Mouse (Mus musculus) right cerebral cortex, postnatal 10 days (tissue): ENCODE data around the gene Mkrn1.
"Not testable (repeated sequence)": the region's sequence is repeated elsewhere in the genome, so short reads cannot be mapped to it uniquely, and the experiment has no call there.

ENCODE experiments used
- DNase-seq, 2 experiments: peaks; one replicate each; pipeline ENCODE4 v3.0.0; 2021; ENCODE audit warnings: low spot score in 2 of 2

Gene Mkrn1

DNA sequence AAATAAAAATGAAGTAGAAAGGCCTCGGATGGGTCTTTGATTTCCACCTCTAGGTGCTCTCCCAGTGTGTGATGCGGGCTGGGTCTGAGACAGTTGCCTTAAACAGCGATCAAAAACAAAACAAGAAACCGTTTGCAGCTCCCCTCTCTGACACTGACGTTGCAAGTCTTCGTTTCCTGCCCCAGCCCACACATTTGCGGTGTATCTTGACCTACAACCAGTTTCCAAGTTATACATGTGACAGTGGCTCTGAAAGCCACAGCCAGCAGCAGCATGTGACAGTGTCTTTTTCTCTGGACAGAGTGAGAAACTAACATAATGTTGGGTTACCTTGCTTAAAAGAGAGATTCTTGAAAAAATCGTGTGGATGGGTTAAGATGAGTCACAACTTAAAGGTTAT lies 40.5 kb downstream of the Mkrn1 start:
- no peak for DNase-seq

DNA sequence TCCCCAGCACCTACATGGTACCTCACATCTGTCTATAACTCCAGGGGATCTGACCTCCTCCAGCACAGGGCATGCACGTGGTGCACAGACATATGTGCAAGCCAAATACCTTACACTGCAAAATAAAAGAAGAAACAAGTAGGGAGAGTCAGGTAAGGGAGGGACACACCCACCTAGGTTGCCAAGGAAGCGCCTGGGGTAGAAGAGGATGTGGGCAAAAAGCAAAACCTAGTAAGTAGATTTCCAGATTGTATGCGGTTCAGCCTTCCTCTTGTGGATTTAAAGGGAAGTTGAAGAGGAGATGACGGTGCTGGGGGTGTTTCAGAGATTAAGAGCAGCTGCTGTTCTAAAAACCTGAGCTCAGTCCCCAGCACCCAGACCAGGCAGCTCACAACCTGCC lies 41.0 kb downstream of the Mkrn1 start:
- DNase-seq = no peak

DNA sequence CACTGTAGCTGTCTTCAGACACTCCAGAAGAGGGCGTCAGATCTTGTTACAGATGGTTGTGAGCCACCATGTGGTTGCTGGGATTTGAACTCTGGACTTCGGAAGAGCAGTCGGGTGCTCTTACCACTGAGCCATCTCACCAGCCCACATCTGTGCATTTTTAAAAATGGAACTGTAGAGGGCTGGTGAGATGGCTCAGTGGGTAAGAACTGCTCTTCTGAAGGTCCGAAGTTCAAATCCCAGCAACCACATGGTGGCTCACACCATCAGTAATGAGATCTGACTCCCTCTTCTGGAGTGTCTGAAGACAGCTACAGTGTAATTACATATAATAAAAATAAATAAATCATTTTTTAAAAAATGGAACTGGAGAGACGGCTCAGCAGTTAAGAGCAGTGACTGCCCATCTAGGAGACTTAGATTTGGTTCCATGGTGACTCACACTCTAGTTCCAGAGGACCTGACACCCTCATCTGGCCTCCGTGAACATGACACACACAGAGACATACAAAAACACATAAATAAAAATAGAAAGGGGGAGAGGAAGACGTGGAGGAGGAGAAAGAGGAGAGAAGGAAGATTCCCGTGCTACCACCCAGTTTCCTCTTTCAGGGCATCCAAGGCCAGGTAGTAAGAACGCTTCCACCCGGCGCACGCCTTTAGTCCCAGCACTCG lies 42.0 kb downstream of the Mkrn1 start:
- DNase-seq = not testable (repeated sequence)

DNA sequence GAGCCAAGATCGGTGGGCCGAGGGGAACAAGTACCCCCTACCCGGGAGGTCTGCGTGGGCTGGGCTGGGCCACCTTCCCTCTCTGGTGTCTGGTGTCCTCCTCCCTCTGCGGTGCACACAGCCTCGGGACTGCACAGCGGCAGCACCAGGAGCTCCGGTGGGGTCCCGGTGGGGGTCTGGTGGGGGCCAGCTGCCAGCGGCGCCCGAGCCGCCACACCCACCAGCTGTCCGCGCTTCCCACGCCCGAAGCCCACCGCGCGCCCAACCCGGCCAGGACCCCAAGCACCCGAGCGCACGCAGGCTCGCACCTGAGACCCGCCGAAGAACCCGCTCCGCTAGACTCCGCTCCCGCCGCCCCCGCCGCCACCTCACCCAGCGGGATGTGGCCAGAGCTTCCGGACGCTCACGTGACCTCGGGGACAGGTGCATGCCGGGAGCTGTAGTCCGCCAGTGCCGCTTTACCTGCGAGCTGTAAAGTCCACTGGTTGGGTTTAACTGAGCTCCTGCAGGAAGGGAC lies 42.9 kb downstream of the Mkrn1 start, which contains the start of gene Slc37a3:
Slc37a3 (minus strand) TSS at position 365 of the 517 bp plus-strand sequence.
- DNase-seq = peak; percentile 94

DNA sequence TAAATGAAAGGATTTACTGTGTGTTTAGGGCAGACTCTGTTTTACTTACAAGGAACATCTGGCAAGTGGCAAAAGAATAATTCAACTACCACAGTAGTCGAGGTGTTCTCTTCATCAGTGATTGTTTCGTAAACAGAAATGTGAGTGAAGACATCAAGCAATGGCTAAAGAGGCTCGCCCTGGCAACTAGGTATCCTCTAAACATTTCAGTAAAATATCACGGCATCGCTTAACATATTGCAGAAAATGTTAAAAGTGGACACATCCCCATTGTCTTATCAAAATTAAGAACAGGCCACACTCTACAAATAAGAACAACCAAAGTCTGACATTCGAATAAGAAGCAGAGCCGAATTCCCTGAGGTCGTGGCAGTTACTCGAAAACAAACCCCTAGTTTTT lies 43.5 kb downstream of the Mkrn1 start:
- no peak for DNase-seq

DNA sequence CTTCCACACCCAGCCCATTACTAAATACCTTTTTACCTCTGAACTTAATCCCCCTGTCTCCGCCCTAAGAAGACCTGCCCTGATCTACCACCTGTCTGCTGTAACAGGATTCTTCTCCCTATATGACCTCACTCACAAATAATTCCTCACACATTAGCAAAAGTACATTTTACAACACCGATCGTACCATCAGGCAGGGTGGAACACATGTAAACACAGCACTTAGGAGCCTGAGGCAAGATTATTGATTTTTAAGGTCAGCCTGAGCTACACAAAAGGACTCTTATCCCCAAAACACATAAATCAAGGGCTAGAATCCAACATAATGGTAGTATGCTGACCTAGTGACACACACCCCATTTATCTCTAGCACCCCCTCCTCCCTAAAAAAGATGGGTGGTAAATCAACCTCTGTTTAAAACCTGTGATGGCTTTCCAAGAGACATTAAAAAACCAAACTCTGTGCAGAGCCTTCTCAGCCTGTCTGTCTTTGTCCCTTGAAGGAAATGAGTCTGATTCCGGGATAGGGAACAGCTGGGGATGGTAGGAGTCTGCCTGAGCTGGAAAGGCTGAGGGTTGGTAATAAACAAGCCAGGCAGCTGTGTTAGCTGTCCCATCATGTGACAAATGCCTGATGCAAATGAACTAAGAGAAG lies 46.8 kb downstream of the Mkrn1 start:
- no peak for DNase-seq

DNA sequence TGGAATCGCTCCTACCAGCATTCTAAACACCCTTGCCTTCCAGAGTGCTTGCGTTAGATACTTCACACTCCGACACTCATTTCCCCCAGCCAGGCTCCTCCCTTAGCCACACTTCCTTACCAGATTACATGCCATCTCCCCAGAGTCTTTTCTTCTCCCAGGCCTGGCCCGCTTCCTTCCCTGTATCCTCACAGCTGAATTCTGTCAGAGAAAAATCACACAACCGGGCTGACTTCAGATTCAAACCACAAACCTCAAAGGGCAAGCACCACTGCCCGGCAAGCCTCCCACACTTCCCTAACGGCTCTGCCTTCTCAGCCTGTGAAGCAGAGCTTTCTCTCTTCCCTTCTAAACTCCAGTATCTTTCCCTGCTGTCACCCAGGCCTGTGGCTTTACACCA lies 47.5 kb downstream of the Mkrn1 start:
- peak in 1 of 2 experiments; percentile 40 for DNase-seq

DNA sequence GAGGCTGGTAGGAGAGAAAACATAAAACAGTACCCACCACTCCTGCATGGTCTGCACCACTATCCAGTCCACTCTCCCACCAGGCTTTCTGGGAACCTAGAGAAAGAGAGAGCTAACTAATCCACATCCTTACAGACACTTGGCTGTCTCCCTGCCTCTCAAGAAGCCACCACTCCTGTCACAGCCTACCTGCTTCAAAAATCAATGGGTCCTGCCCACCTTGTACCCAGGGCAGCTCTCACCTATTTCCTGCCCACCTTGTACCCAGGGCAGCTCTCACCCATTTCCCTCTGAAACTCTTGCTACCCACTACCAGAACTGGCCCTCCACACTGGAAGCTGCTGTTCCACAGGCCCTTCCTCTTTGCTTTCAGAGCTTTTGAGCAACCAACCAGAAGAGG lies 48.2 kb downstream of the Mkrn1 start:
- DNase-seq = no peak

DNA sequence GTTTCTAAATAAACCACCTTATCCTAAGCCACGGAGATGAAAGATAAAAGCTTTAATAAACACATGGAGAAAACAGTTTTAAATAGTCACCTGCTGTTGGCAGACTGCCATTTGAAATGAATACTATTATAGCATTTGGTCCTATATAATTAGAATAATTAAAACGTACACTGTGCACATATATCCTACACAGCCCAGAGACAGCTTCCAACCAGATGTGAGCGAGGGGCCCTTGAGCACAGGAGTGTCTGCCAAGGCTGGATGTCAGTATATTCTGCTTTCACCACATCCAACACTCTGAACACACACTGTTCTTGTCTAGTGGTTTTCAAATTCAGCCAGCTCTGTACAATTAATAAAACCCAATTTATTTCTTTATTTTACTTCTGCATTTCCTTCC lies 50.6 kb downstream of the Mkrn1 start:
- no peak for DNase-seq

DNA sequence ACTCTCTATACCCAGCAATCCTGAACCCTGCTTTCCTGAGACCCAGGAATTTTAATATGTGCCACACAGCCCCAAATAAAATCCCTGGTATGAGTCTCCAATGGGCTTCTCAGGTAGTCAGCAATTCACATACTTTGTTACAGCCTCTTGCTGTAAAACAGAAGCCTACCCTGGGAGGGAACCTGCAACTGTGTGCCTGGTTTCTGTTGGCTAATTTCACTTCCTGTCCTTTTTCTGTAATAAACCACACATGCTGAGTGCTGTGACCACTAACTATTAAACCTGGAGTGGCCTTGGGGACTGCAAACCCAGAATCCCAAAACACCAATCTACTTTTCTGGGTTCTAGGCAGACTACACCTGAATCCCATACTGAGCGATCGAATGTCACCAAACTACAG lies 57.6 kb downstream of the Mkrn1 start:
- DNase-seq = no peak

DNA sequence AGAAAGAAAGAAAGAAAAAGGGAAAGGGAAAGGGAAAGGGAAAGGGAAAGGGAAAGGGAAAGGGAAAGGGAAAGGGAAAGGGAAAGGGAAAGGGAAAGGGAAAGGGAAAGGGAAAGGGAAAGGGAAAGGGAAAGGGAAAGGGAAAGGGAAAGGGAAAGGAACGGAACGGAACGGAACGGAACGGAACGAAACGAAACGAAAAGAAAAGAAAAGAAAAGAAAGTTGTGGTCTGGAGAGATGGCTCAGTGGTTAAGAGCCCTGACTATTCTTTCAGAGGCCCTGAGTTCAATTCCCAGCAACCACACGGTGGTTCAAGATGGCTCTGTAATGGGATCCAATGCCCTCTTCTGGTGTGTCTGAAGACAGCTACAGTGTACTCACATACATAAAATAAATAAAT lies 61.1 kb downstream of the Mkrn1 start:
- not testable (repeated sequence) for DNase-seq

DNA sequence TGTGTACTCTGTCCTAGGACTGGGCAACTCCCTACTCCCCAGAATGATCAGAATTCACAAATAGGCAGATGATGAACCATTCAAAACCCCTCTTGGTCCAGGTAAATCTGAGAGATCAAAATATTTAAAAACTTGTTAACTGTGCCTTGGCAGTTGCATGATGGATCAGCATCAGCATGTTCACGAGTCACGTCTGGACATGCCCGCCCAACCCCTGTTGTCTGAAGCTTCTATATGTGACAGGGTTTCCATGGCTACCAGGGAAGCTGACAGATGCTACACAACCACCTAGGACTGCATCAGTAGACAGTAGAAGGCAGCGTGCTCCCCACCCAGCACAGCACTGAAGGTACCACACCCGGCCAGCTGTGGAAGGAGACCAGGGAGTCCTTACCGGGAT lies 71.3 kb downstream of the Mkrn1 start:
- no peak for DNase-seq

DNA sequence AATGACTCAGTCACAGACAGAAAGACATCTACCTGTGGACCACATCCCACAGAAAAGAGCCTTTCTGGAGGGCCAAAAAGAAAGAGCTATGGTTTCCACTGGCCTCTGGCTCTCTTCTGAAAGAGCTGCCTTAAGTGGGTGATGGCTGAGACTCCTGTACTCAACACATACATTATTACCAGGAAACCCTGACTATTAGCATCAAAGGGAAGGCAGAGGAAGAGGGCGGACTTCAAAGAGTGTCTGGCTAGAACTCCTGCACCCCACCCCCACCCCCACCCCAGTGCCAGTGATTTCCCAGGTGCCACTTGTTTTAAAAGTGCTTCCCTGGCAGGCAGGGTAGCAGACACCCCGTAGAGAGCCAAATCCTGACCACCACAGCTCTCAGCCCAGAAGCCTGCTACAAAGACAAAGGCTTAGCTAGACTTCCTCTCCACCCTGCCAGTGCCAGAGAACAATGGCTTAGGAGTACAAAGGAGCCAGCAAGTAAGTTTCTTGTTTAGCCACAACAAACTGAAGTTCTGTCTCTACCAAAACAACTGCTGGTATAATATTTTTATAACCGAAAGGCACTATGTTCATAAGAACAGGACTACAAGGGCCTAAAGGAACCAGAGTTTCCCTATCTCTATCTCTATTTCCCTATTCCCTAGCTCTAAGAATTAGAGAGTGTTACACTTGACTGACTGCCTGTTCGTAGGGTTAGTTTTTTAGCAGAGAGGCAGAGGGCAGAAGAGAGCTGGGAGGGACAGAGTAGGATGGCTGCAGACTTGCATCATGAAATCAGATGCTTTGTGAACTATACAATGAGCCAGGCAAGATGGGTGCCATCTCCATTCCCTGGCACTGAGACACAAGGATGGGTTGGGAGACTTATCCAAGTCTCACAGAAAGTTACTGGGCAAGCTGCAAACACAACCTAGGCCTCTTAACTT lies 72.1 kb downstream of the Mkrn1 start:
- no peak for DNase-seq
